Mouse (Mus musculus): ENCODE results near the gene Oas3.
A peak's percentile ranks its signal among the peaks of the same experiment; 100 is the strongest.
"Not testable (repeated sequence)": the region's sequence is repeated elsewhere in the genome, so short reads cannot be mapped to it uniquely, and the experiment has no call there.

Oas3 gene

GRCm38 (mm10) chr5:120777478-120777877, at the start of gene Oas3:
TSS of gene Oas3 (minus strand) at chr5:120777661.
- DNase-seq (ENCODE audit: low read depth): peak; percentile 78

- DNase-seq (ENCODE audit: low read depth): no peak
Measured at GRCm38 (mm10) chr5:120818999-120819398, 41.5 kb upstream of the Oas3 start.

GRCm38 (mm10) chr5:120815949-120816348, 38.5 kb upstream of the Oas3 start:
- DNase-seq (ENCODE audit: low read depth): peak; percentile 88

- DNase-seq (ENCODE audit: low read depth): no peak
Measured at GRCm38 (mm10) chr5:120813023-120813422, 35.6 kb upstream of the Oas3 start.

GRCm38 (mm10) chr5:120811951-120812819, 34.7 kb upstream of the Oas3 start, which contains the start of gene Oas1c:
TSS of gene Oas1c (minus strand) at chr5:120812514.
- DNase-seq (ENCODE audit: low read depth): peak; percentile 97

- DNase-seq (ENCODE audit: low read depth): no peak
Measured at GRCm38 (mm10) chr5:120809171-120809570, 31.7 kb upstream of the Oas3 start.

- DNase-seq (ENCODE audit: low read depth): peak; percentile 92
Measured at GRCm38 (mm10) chr5:120806458-120806857, 29.0 kb upstream of the Oas3 start.

- no peak for DNase-seq (ENCODE audit: low read depth)
Measured at GRCm38 (mm10) chr5:120803596-120803995, 26.1 kb upstream of the Oas3 start.

GRCm38 (mm10) chr5:120798943-120799342, 21.5 kb upstream of the Oas3 start:
- DNase-seq (ENCODE audit: low read depth): not testable (repeated sequence)

GRCm38 (mm10) chr5:120798147-120798546, 20.7 kb upstream of the Oas3 start:
- DNase-seq (ENCODE audit: low read depth): not testable (repeated sequence)

- not testable (repeated sequence) for DNase-seq (ENCODE audit: low read depth)
Measured at GRCm38 (mm10) chr5:120795480-120796034, 18.1 kb upstream of the Oas3 start, which contains the start of gene Oas1e. TSS of gene Oas1e (minus strand) at chr5:120795530.

GRCm38 (mm10) chr5:120793043-120793442, 15.6 kb upstream of the Oas3 start:
- peak; percentile 82 for DNase-seq (ENCODE audit: low read depth)

GRCm38 (mm10) chr5:120787042-120787441, 9.6 kb upstream of the Oas3 start:
- DNase-seq (ENCODE audit: low read depth): no peak

- no peak for DNase-seq (ENCODE audit: low read depth)
Measured at GRCm38 (mm10) chr5:120782446-120782845, 5.0 kb upstream of the Oas3 start.

- DNase-seq (ENCODE audit: low read depth): peak; percentile 62
Measured at GRCm38 (mm10) chr5:120781646-120782045, 4.2 kb upstream of the Oas3 start.

- DNase-seq (ENCODE audit: low read depth): no peak
Measured at GRCm38 (mm10) chr5:120779922-120780321, 2.5 kb upstream of the Oas3 start.

GRCm38 (mm10) chr5:120778941-120779340, 1.5 kb upstream of the Oas3 start:
- DNase-seq (ENCODE audit: low read depth): peak; percentile 55

- DNase-seq (ENCODE audit: low read depth): peak; percentile 34
Measured at GRCm38 (mm10) chr5:120776801-120777200, 660 bp downstream of the Oas3 start.

- peak; percentile 94 for DNase-seq (ENCODE audit: low read depth)
Measured at GRCm38 (mm10) chr5:120775287-120775985, 2.0 kb downstream of the Oas3 start.

GRCm38 (mm10) chr5:120769396-120769795, 8.1 kb downstream of the Oas3 start:
- no peak for DNase-seq (ENCODE audit: low read depth)

GRCm38 (mm10) chr5:120765010-120765409, 12.5 kb downstream of the Oas3 start:
- no peak for DNase-seq (ENCODE audit: low read depth)

- DNase-seq (ENCODE audit: low read depth): peak; percentile 39
Measured at GRCm38 (mm10) chr5:120761901-120762300, 15.6 kb downstream of the Oas3 start.

GRCm38 (mm10) chr5:120754215-120754614, 23.2 kb downstream of the Oas3 start:
- DNase-seq (ENCODE audit: low read depth): no peak

Measured in induced T-regulatory cell, adult 2 months (primary cell).